Mouse (Mus musculus) megakaryocyte, embryonic 14.5 days (primary cell): ENCODE data around the gene BC035044.

Experiments used
- FLI1 ChIP-seq: IDR thresholded peaks from 2 replicates; pipeline ENCODE4 v1.6.1; 2012; ENCODE audit warnings: low read length, inconsistent platforms, mixed read lengths
- GATA1 ChIP-seq: IDR thresholded peaks from 3 replicates; pipeline ENCODE4 v1.6.1; 2012; ENCODE audit warnings: mixed read lengths, low read length, inconsistent platforms, borderline replicate concordance

GRCm38 (mm10) chr6:128844131-128844530 lies 46.8 kb downstream of the BC035044 start:
- TF ChIP-seq FLI1: no peak
- no peak for TF ChIP-seq GATA1
